Mouse (Mus musculus) liver, embryonic 15.5 days (tissue): ENCODE data around the gene Plcb1. TPM values are rescaled to one million over a fixed set of nuclear protein-coding genes. Genes with fewer than 3 reads are reported as not detected.
"Not testable (repeated sequence)": the region's sequence is repeated elsewhere in the genome, so short reads cannot be mapped to it uniquely, and the experiment has no call there.

ENCODE experiments used
- ATAC-seq: fragments of 200-750 bp; cut with Nextera tagmentation; 2 replicates; pipeline ENCODE4 v1.8.0; 2017; ENCODE audit warnings: moderate number of reproducible peaks, mild to moderate bottlenecking, moderate library complexity; ENCODE audit not compliant: insufficient read depth
- H3K27ac ChIP-seq: fragments of 300-500 bp; sonication (generic); replicated peaks from 2 replicates; pipeline ENCODE4 v1.5.1; 2015; ENCODE audit warnings: mild to moderate bottlenecking, inconsistent platforms
- H3K27me3 ChIP-seq: fragments of 300-500 bp; sonication (generic); 2 replicates; pipeline ENCODE4 v1.6.1; 2015; ENCODE audit warnings: mild to moderate bottlenecking, inconsistent platforms
- H3K36me3 ChIP-seq: fragments of 300-500 bp; sonication (generic); replicated peaks from 2 replicates; pipeline ENCODE4 v1.6.1; 2015; ENCODE audit warnings: moderate library complexity, mild to moderate bottlenecking, inconsistent platforms
- H3K4me1 ChIP-seq: fragments of 300-500 bp; sonication (generic); replicated peaks from 2 replicates; pipeline ENCODE4 v1.6.1; 2015; ENCODE audit warnings: inconsistent platforms
- H3K4me2 ChIP-seq: fragments of 300-500 bp; sonication (generic); 2 replicates; pipeline ENCODE4 v1.6.1; 2015; ENCODE audit warnings: moderate library complexity, mild to moderate bottlenecking, inconsistent platforms
- H3K4me3 ChIP-seq: fragments of 300-500 bp; sonication (generic); replicated peaks from 2 replicates; pipeline ENCODE4 v1.5.1; 2015; ENCODE audit warnings: mild to moderate bottlenecking, inconsistent platforms
- H3K9ac ChIP-seq: fragments of 300-500 bp; sonication (generic); 2 replicates; pipeline ENCODE4 v1.6.1; 2015; ENCODE audit warnings: moderate library complexity, mild to moderate bottlenecking, inconsistent platforms
- H3K9me3 ChIP-seq: fragments of 300-500 bp; sonication (generic); replicated peaks from 2 replicates; pipeline ENCODE4 v1.6.1; 2016; ENCODE audit warnings: inconsistent platforms
- WGBS: fragments of 180-500 bp; shearing (Covaris S2); methylation state at CpG from one replicate; pipeline ENCODE4 v1.1.7; 2015; ENCODE audit warnings: mixed read lengths; ENCODE audit not compliant: insufficient replicate concordance; 5-methylcytosine and 5-hydroxymethylcytosine counted together
- polyA plus RNA-seq: library from polyadenylated mRNA; unstranded; fragments of >200 nt; fragmentation: Nextera tagmentation; extraction: Ambion mirVana; gene quantifications from 2 replicates; pipeline ENCODE4 v1.2.1, GENCODE M21; 2015

Plcb1 gene
- polyA plus RNA-seq, 1 experiment from 2014 or later = 3.3 TPM

DNA sequence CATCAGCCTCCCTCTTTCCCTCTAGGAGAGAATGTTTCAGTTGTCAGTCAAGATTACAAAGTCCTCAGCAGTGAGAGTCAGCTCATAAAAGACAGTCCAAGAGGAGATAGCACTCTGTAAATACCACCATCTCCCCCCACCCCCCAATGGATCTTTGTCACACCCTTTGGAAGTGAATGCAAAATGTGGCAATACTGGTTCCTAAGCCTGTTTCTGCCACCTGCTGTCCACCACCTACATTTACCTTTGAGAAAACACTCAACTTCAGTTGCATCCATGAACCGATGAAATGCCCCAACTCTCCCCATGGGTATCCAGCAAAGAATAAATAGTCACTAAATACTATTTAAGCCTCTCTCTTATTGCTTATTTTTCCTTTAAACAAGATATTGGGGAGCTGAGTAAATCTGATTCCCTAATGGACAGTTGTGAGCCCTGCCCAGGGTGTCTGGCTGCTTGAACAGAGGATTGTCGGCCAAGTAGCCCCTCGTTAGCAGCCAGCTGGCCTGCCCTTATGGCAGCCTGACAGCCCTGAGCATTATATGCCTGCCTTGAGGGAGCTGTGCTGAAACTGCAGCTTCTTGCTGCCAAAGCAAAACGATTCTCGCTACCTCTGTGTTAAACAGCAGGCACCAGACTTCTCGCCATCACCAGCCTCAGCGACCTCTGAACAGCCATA lies 537.5 kb downstream of the Plcb1 start:
- Histone ChIP-seq H3K4me3 (no peak overlapping the region), H3K4me1 (no peaks in the 10 kb centered on the region), H3K4me2 (no peak overlapping the region), H3K36me3 (no peaks in the 10 kb centered on the region), H3K27ac (no peak overlapping the region), H3K9me3 (no peaks in the 10 kb centered on the region), H3K9ac (no peak overlapping the region), H3K27me3 (no peaks in the 10 kb centered on the region)
- 72% methylated on average over 7 of the region's 7 CpGs for WGBS
- ATAC-seq = no peak

DNA sequence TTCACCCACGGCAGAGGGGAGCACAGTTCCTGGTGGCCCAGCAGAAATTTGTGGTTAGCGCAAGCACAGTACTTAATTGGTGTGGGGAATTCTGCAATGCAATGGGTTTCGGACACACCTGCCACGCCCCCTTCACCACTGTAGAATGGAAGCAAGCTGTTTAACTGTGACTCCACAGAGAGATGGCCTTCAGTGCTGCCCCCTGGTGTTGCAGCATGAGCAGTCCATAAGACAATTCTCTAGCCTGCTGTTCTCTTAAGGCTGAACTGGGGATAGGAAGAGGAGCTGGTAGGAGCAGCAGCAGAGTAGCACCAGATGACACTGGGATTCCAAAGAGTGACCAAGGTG lies 538.1 kb downstream of the Plcb1 start:
- Histone ChIP-seq H3K36me3 (no peaks in the 10 kb centered on the region), H3K4me3 (no peak overlapping the region), H3K27me3 (no peaks in the 10 kb centered on the region), H3K9ac (no peak overlapping the region), H3K4me1 (no peaks in the 10 kb centered on the region), H3K9me3 (no peaks in the 10 kb centered on the region), H3K4me2 (no peak overlapping the region), H3K27ac (no peak overlapping the region)
- ATAC-seq = no peak
- WGBS = 54% methylated on average over 4 of the region's 4 CpGs

DNA sequence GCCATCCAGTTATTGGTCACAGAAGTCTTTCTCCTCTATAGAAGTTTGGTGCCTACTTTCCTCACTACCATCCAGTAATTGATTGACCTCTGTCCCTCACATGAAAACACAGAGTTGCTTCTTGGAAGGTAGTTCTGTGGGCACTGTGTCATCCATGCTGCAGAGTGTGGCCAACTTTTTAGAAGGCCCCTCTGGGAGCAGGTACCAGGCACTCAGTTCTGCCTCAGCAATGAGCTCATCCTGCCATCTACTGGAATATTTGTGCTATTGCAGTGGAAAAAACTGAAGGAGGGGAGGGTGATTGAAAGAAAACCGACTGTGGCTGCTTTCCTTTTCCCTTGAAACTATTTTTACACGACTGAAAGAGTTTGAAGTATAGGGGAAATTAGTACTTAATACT lies 542.9 kb downstream of the Plcb1 start:
- WGBS = 2% methylated on average over 2 of the region's 2 CpGs
- H3K36me3 ChIP-seq = no peaks in the 10 kb centered on the region

GRCm38 (mm10) chr2:135329782-135330545 lies 544.1 kb downstream of the Plcb1 start:
- Histone ChIP-seq H3K4me3 (no peak overlapping the region), H3K4me2 (no peak overlapping the region), H3K9me3 (no peaks in the 10 kb centered on the region), H3K4me1 (no peaks in the 10 kb centered on the region), H3K9ac (no peak overlapping the region), H3K27me3 (no peaks in the 10 kb centered on the region), H3K36me3 (no peaks in the 10 kb centered on the region), H3K27ac (no peak overlapping the region)
- no peak for ATAC-seq
- 11% methylated on average over 14 of the region's 14 CpGs for WGBS

More for the DNA sequence above, 542.9 kb downstream of the Plcb1 start:
- Histone ChIP-seq H3K4me2 (no peak overlapping the region), H3K4me3 (no peak overlapping the region), H3K27ac (no peak overlapping the region), H3K27me3 (no peaks in the 10 kb centered on the region), H3K9ac (no peak overlapping the region), H3K9me3 (no peaks in the 10 kb centered on the region), H3K4me1 (no peaks in the 10 kb centered on the region)
- ATAC-seq = no peak

DNA sequence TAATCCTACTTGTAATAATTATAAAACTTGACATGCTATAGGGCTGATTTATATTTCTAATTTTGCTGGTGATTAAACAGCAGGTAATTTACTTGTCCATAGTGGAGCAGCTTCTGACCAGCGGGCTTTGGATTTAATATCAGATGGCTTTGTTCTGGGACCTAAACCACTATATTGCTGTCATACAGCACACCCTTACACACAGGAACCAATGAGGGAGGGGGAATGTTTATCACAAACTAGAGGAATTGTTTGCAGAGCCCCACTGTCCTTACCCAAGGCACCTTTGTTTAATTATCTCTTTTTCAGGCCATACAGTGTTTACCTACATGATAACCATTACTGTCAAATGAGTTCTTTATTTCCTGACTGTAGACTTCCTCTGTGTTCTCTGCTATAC lies 546.0 kb downstream of the Plcb1 start:
- no peak overlapping the region for H3K4me3 ChIP-seq
- H3K4me2 ChIP-seq = no peak overlapping the region
- no peak overlapping the region for H3K9ac ChIP-seq
- H3K9me3 ChIP-seq = no peaks in the 10 kb centered on the region
- H3K27me3 ChIP-seq = no peaks in the 10 kb centered on the region
- no peak overlapping the region for H3K27ac ChIP-seq
- 66% methylated on average over 1 of the region's 1 CpGs for WGBS
- no peaks in the 10 kb centered on the region for H3K4me1 ChIP-seq
- ATAC-seq = no peak
- no peaks in the 10 kb centered on the region for H3K36me3 ChIP-seq

GRCm38 (mm10) chr2:135356311-135356710 lies 570.4 kb downstream of the Plcb1 start:
- H3K9me3 ChIP-seq = no peaks in the 10 kb centered on the region
- no peak overlapping the region for H3K27ac ChIP-seq
- no peak overlapping the region for H3K4me2 ChIP-seq
- 22% methylated on average over 1 of the region's 1 CpGs for WGBS
- H3K36me3 ChIP-seq = no peaks in the 10 kb centered on the region
- no peaks in the 10 kb centered on the region for H3K4me1 ChIP-seq
- no peak overlapping the region for H3K4me3 ChIP-seq
- no peak for ATAC-seq
- no peak overlapping the region for H3K9ac ChIP-seq
- H3K27me3 ChIP-seq = no peaks in the 10 kb centered on the region

GRCm38 (mm10) chr2:135361798-135362197 lies 575.9 kb downstream of the Plcb1 start:
- ATAC-seq = no peak
- Histone ChIP-seq H3K9me3 (no peaks in the 10 kb centered on the region), H3K4me3 (no peak overlapping the region), H3K4me2 (no peak overlapping the region), H3K27ac (no peak overlapping the region), H3K4me1 (no peaks in the 10 kb centered on the region), H3K36me3 (no peaks in the 10 kb centered on the region), H3K27me3 (no peaks in the 10 kb centered on the region), H3K9ac (no peak overlapping the region)
- 26% methylated on average over 1 of the region's 1 CpGs for WGBS

DNA sequence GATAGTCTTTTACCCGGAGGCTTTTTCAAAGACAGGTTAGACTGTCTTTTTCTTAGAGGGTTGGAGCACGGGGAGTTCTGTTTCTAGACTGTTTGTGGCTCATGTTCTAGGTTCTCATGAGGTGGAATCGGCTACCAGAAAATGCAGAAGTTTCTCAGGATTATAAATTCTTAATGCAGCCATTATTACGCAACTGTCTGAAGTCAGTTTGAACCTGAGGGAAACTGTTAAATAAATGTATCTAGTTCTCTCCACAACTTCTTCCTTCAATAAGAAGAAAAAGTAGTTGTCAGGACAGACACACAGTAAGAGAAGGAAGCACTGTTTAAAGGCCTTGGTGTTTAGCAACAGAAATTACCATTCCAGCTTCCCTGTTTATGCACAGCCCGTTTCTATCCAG lies 577.1 kb downstream of the Plcb1 start:
- 51% methylated on average over 5 of the region's 5 CpGs for WGBS
- Histone ChIP-seq H3K4me3 (no peak overlapping the region), H3K4me1 (no peaks in the 10 kb centered on the region), H3K9ac (no peak overlapping the region), H3K27me3 (no peaks in the 10 kb centered on the region), H3K36me3 (no peaks in the 10 kb centered on the region), H3K9me3 (no peaks in the 10 kb centered on the region), H3K27ac (no peak overlapping the region), H3K4me2 (no peak overlapping the region)
- ATAC-seq = no peak

GRCm38 (mm10) chr2:135370259-135370835 lies 584.5 kb downstream of the Plcb1 start:
- WGBS = 55% methylated on average over 10 of the region's 10 CpGs
- Histone ChIP-seq H3K4me1 (no peaks in the 10 kb centered on the region), H3K4me2 (no peak overlapping the region), H3K4me3 (no peak overlapping the region), H3K27me3 (no peaks in the 10 kb centered on the region), H3K27ac (no peak overlapping the region), H3K36me3 (no peaks in the 10 kb centered on the region), H3K9ac (no peak overlapping the region), H3K9me3 (no peaks in the 10 kb centered on the region)
- ATAC-seq = no peak

DNA sequence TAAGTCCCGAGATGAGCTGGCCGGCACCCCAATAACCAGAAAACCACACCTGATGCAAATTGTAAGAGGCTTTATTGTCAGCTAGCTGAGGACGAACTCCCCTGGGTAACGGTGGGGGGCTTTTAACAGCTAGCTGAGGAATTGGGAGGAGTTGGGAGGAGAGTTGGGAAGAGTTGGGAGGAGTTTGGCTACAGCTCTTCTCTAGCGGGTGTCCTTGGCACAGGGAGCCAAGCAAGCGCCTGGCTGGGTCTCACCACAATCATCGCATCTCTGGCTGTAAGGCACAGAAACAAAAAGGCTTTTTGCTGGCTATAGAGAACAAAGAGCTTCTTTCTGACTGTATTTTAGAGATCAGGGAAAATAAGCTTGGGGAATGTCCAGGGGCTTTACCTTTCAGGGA lies 594.9 kb downstream of the Plcb1 start:
- not testable (repeated sequence) for H3K27me3 ChIP-seq, ATAC-seq, H3K4me1 ChIP-seq, H3K9ac ChIP-seq, H3K4me2 ChIP-seq, H3K9me3 ChIP-seq, H3K36me3 ChIP-seq, H3K4me3 ChIP-seq, H3K27ac ChIP-seq
- WGBS = 44% methylated on average over 7 of the region's 7 CpGs

- H3K9me3 ChIP-seq = no peaks in the 10 kb centered on the region
- ATAC-seq = no peak
- H3K27me3 ChIP-seq = no peaks in the 10 kb centered on the region
- no peak overlapping the region for H3K9ac ChIP-seq
- no peaks in the 10 kb centered on the region for H3K36me3 ChIP-seq
- H3K27ac ChIP-seq = no peak overlapping the region
- 34% methylated on average over 1 of the region's 1 CpGs for WGBS
- no peak overlapping the region for H3K4me3 ChIP-seq
- no peaks in the 10 kb centered on the region for H3K4me1 ChIP-seq
- H3K4me2 ChIP-seq = no peak overlapping the region
Measured at GRCm38 (mm10) chr2:135381396-135381795, 595.5 kb downstream of the Plcb1 start.
